Mouse (Mus musculus): ENCODE measurements around the gene Tgfbi. TPM values are rescaled to one million over a fixed set of nuclear protein-coding genes. Genes with fewer than 3 reads are reported as not detected.
A peak's percentile ranks its signal among the peaks of the same experiment; 100 is the strongest.

Gene Tgfbi
- polyA plus RNA-seq, 1 experiment from 2014 or later = 9.7 TPM

- H3K36me3 ChIP-seq (replicated peaks) = no peaks in the 10 kb centered on the region
- H3K4me3 ChIP-seq (replicated peaks) = no peak overlapping the region
- 30% methylated on average over 9 of the region's 9 CpGs for WGBS (ENCODE audit: insufficient replicate concordance)
- H3K27me3 ChIP-seq = peaks cover 18% of the 10 kb centered on the region
- no peak overlapping the region for H3K9ac ChIP-seq
- peaks cover 50% of the 10 kb centered on the region for H3K4me1 ChIP-seq (replicated peaks)
- H3K27ac ChIP-seq (replicated peaks) = peak overlapping the region; percentile 57
- no peak overlapping the region for H3K4me2 ChIP-seq
- no peak for ATAC-seq (ENCODE audit: insufficient read depth)
- H3K9me3 ChIP-seq (replicated peaks) = no peaks in the 10 kb centered on the region
Measured at GRCm38 (mm10) chr13:56613366-56613998, 4.2 kb downstream of the Tgfbi start.

- peaks cover 5% of the 10 kb centered on the region for H3K27me3 ChIP-seq
- H3K4me3 ChIP-seq (replicated peaks) = no peak overlapping the region
- no peak for ATAC-seq (ENCODE audit: insufficient read depth)
- H3K4me2 ChIP-seq = no peak overlapping the region
- H3K27ac ChIP-seq (replicated peaks) = no peak overlapping the region
- H3K9ac ChIP-seq = no peak overlapping the region
- WGBS (ENCODE audit: insufficient replicate concordance) = 61% methylated on average over 3 of the region's 3 CpGs
- peaks cover 47% of the 10 kb centered on the region for H3K4me1 ChIP-seq (replicated peaks)
- no peaks in the 10 kb centered on the region for H3K36me3 ChIP-seq (replicated peaks)
- H3K9me3 ChIP-seq (replicated peaks) = no peaks in the 10 kb centered on the region
Measured at GRCm38 (mm10) chr13:56614768-56615167, 5.4 kb downstream of the Tgfbi start.

- Histone ChIP-seq H3K27ac (replicated peaks) (no peak overlapping the region), H3K9me3 (replicated peaks) (no peaks in the 10 kb centered on the region), H3K4me2 (no peak overlapping the region), H3K4me3 (replicated peaks) (no peak overlapping the region), H3K36me3 (replicated peaks) (no peaks in the 10 kb centered on the region), H3K9ac (no peak overlapping the region), H3K4me1 (replicated peaks) (peaks cover 47% of the 10 kb centered on the region), H3K27me3 (peaks cover under 1% of the 10 kb centered on the region)
- ATAC-seq (ENCODE audit: insufficient read depth) = no peak
- 40% methylated on average over 10 of the region's 10 CpGs for WGBS (ENCODE audit: insufficient replicate concordance)
Measured at GRCm38 (mm10) chr13:56615223-56615622, 5.9 kb downstream of the Tgfbi start.

- Histone ChIP-seq H3K36me3 (replicated peaks) (no peaks in the 10 kb centered on the region), H3K27me3 (no peaks in the 10 kb centered on the region; the same call in 1 of the 2 replicates), H3K4me3 (replicated peaks) (no peak overlapping the region), H3K27ac (replicated peaks) (no peak overlapping the region), H3K4me1 (replicated peaks) (peaks cover 42% of the 10 kb centered on the region), H3K9ac (no peak overlapping the region), H3K4me2 (no peak overlapping the region), H3K9me3 (replicated peaks) (no peaks in the 10 kb centered on the region)
- 33% methylated on average over 9 of the region's 9 CpGs for WGBS (ENCODE audit: insufficient replicate concordance)
- ATAC-seq (ENCODE audit: insufficient read depth) = no peak
Measured at GRCm38 (mm10) chr13:56615864-56616263, 6.5 kb downstream of the Tgfbi start.

GRCm38 (mm10) chr13:56616386-56616785, 7.1 kb downstream of the Tgfbi start:
- ATAC-seq (ENCODE audit: insufficient read depth) = no peak
- 17% methylated on average over 7 of the region's 7 CpGs for WGBS (ENCODE audit: insufficient replicate concordance)
- H3K27me3 ChIP-seq = no peaks in the 10 kb centered on the region
- no peak overlapping the region for H3K4me2 ChIP-seq
- H3K4me3 ChIP-seq (replicated peaks) = no peak overlapping the region
- no peak overlapping the region for H3K27ac ChIP-seq (replicated peaks)
- no peaks in the 10 kb centered on the region for H3K9me3 ChIP-seq (replicated peaks)
- peaks cover 37% of the 10 kb centered on the region for H3K4me1 ChIP-seq (replicated peaks)
- H3K36me3 ChIP-seq (replicated peaks) = no peaks in the 10 kb centered on the region
- H3K9ac ChIP-seq = no peak overlapping the region

GRCm38 (mm10) chr13:56617197-56617596, 7.9 kb downstream of the Tgfbi start:
- H3K4me3 ChIP-seq (replicated peaks) = no peak overlapping the region
- H3K9me3 ChIP-seq (replicated peaks) = no peaks in the 10 kb centered on the region
- no peaks in the 10 kb centered on the region for H3K27me3 ChIP-seq
- H3K4me1 ChIP-seq (replicated peaks) = peaks cover 29% of the 10 kb centered on the region
- H3K36me3 ChIP-seq (replicated peaks) = no peaks in the 10 kb centered on the region
- no peak overlapping the region for H3K4me2 ChIP-seq
- no peak for ATAC-seq (ENCODE audit: insufficient read depth)
- no peak overlapping the region for H3K27ac ChIP-seq (replicated peaks)
- WGBS (ENCODE audit: insufficient replicate concordance) = 60% methylated on average over 2 of the region's 2 CpGs
- H3K9ac ChIP-seq = no peak overlapping the region

- Histone ChIP-seq H3K36me3 (replicated peaks) (no peaks in the 10 kb centered on the region), H3K9me3 (replicated peaks) (no peaks in the 10 kb centered on the region), H3K4me3 (replicated peaks) (no peak overlapping the region), H3K27me3 (no peaks in the 10 kb centered on the region), H3K27ac (replicated peaks) (no peak overlapping the region), H3K4me1 (replicated peaks) (no peaks in the 10 kb centered on the region; the same call in 1 of the 2 replicates), H3K9ac (no peak overlapping the region), H3K4me2 (no peak overlapping the region)
- no peak for ATAC-seq (ENCODE audit: insufficient read depth)
- WGBS (ENCODE audit: insufficient replicate concordance) = 46% methylated on average over 8 of the region's 8 CpGs
Measured at GRCm38 (mm10) chr13:56622201-56622757, 13.0 kb downstream of the Tgfbi start.

GRCm38 (mm10) chr13:56626524-56626923, 17.2 kb downstream of the Tgfbi start:
- Histone ChIP-seq H3K9ac (no peak overlapping the region), H3K27me3 (no peaks in the 10 kb centered on the region), H3K9me3 (replicated peaks) (no peaks in the 10 kb centered on the region), H3K4me3 (replicated peaks) (no peak overlapping the region), H3K4me1 (replicated peaks) (peaks cover 10% of the 10 kb centered on the region), H3K27ac (replicated peaks) (no peak overlapping the region), H3K4me2 (no peak overlapping the region), H3K36me3 (replicated peaks) (no peaks in the 10 kb centered on the region)
- 16% methylated on average over 6 of the region's 6 CpGs for WGBS (ENCODE audit: insufficient replicate concordance)
- ATAC-seq (ENCODE audit: insufficient read depth) = no peak

GRCm38 (mm10) chr13:56630081-56630480, 20.8 kb downstream of the Tgfbi start:
- Histone ChIP-seq H3K4me1 (replicated peaks) (peaks cover 10% of the 10 kb centered on the region), H3K9ac (no peak overlapping the region), H3K27me3 (no peaks in the 10 kb centered on the region), H3K4me2 (no peak overlapping the region), H3K4me3 (replicated peaks) (no peak overlapping the region), H3K27ac (replicated peaks) (no peak overlapping the region), H3K9me3 (replicated peaks) (no peaks in the 10 kb centered on the region), H3K36me3 (replicated peaks) (no peaks in the 10 kb centered on the region)
- 60% methylated on average over 4 of the region's 4 CpGs for WGBS (ENCODE audit: insufficient replicate concordance)
- no peak for ATAC-seq (ENCODE audit: insufficient read depth)

GRCm38 (mm10) chr13:56630552-56630951, 21.2 kb downstream of the Tgfbi start:
- H3K27me3 ChIP-seq = no peaks in the 10 kb centered on the region
- H3K4me2 ChIP-seq = no peak overlapping the region
- H3K27ac ChIP-seq (replicated peaks) = no peak overlapping the region
- no peak for ATAC-seq (ENCODE audit: insufficient read depth)
- H3K9me3 ChIP-seq (replicated peaks) = no peaks in the 10 kb centered on the region
- H3K36me3 ChIP-seq (replicated peaks) = no peaks in the 10 kb centered on the region
- H3K4me1 ChIP-seq (replicated peaks) = peaks cover 10% of the 10 kb centered on the region
- H3K9ac ChIP-seq = no peak overlapping the region
- H3K4me3 ChIP-seq (replicated peaks) = no peak overlapping the region
- 46% methylated on average over 6 of the region's 6 CpGs for WGBS (ENCODE audit: insufficient replicate concordance)

GRCm38 (mm10) chr13:56631332-56631731, 22.0 kb downstream of the Tgfbi start:
- Histone ChIP-seq H3K36me3 (replicated peaks) (no peaks in the 10 kb centered on the region), H3K9ac (no peak overlapping the region), H3K4me1 (replicated peaks) (peaks cover 10% of the 10 kb centered on the region), H3K4me3 (replicated peaks) (no peak overlapping the region), H3K27ac (replicated peaks) (no peak overlapping the region), H3K27me3 (no peaks in the 10 kb centered on the region), H3K9me3 (replicated peaks) (no peaks in the 10 kb centered on the region), H3K4me2 (no peak overlapping the region)
- ATAC-seq (ENCODE audit: insufficient read depth) = no peak
- WGBS (ENCODE audit: insufficient replicate concordance) = 37% methylated on average over 7 of the region's 7 CpGs

- 17% methylated on average over 7 of the region's 7 CpGs for WGBS (ENCODE audit: insufficient replicate concordance)
Measured at GRCm38 (mm10) chr13:56634139-56634615, 24.9 kb downstream of the Tgfbi start.

More at GRCm38 (mm10) chr13:56634139-56634615, 24.9 kb downstream of the Tgfbi start:
- Histone ChIP-seq H3K27ac (replicated peaks) (no peak overlapping the region), H3K4me2 (no peak overlapping the region), H3K9me3 (replicated peaks) (no peaks in the 10 kb centered on the region), H3K27me3 (no peaks in the 10 kb centered on the region), H3K4me1 (replicated peaks) (peaks cover 10% of the 10 kb centered on the region), H3K4me3 (replicated peaks) (no peak overlapping the region), H3K36me3 (replicated peaks) (no peaks in the 10 kb centered on the region), H3K9ac (no peak overlapping the region)
- no peak for ATAC-seq (ENCODE audit: insufficient read depth)

Data from liver, embryonic 15.5 days (tissue).